Mouse (Mus musculus): Measurements from ENCODE around the gene Gm9803. TPM values are rescaled to one million over a fixed set of nuclear protein-coding genes. Genes with fewer than 3 reads are reported as not detected.

Gm9803 gene
- polyA plus RNA-seq, 1 experiment from 2014 or later, result 13.9 TPM

GRCm38 (mm10) chr10:43557630-43558165, 33.8 kb downstream of the Gm9803 start:
- no peak for DNase-seq (ENCODE audit: low spot score)
- no peaks in the 10 kb centered on the region for H3K27me3 ChIP-seq (replicated peaks; ENCODE audit: low read depth, poor library complexity, severe bottlenecking)
- no peaks in the 10 kb centered on the region for H3K36me3 ChIP-seq (replicated peaks)
- H3K27ac ChIP-seq (replicated peaks), result no peak overlapping the region
- no peak overlapping the region for H3K4me3 ChIP-seq
- no peaks in the 10 kb centered on the region for H3K4me1 ChIP-seq
- H3K9me3 ChIP-seq, result no peaks in the 10 kb centered on the region
- WGBS, result 88% methylated on average over 5 of the region's 5 CpGs

DNA sequence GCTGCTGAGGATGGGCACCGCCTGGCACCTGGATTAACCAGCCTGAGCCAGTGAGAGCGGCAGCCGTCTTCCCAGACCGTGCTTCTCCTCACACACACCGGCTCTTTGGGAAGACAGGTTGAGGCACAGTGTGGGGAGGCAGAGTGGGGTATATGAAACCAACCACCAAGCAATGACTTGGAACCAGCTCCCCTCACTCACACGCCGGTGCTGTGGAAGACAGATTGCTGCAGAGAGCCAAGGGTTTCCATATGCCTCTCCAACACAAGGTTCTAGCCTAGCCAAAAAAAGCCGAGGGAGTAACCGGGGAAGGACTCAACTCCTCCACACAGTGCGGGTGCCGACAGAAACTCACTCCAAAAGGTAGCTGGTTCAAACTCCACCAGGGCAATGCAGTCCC, 35.4 kb downstream of the Gm9803 start:
- Histone ChIP-seq H3K9me3 (no peaks in the 10 kb centered on the region), H3K4me1 (no peaks in the 10 kb centered on the region), H3K27ac (replicated peaks) (no peak overlapping the region), H3K4me3 (no peak overlapping the region), H3K27me3 (replicated peaks; ENCODE audit: low read depth, poor library complexity, severe bottlenecking) (no peaks in the 10 kb centered on the region), H3K36me3 (replicated peaks) (no peaks in the 10 kb centered on the region)
- no peak for DNase-seq (ENCODE audit: low spot score)
- WGBS, result 83% methylated on average over 11 of the region's 11 CpGs

DNA sequence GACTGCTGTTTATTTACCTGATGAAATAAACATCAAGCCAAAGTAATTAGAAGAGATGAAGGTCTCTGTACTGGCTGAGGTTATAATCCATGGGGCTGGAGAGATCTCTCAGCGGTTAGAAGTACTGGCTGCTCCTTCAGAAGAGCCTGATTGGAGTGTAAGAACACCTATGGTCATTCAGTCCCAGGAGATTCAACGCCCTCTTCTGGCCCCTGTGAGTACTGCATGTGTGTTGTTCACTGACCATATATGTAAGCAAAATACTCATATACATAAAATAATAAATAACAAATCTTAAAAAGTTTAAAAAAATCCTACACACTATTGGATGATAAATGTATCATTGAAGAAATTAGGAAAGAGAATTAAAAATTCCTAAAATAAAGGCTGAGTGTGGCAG, 36.9 kb downstream of the Gm9803 start:
- H3K27ac ChIP-seq (replicated peaks), result no peak overlapping the region
- no peaks in the 10 kb centered on the region for H3K27me3 ChIP-seq (replicated peaks; ENCODE audit: low read depth, poor library complexity, severe bottlenecking)
- H3K36me3 ChIP-seq (replicated peaks), result no peaks in the 10 kb centered on the region
- H3K9me3 ChIP-seq, result no peaks in the 10 kb centered on the region
- 33% methylated on average over 2 of the region's 2 CpGs for WGBS
- H3K4me3 ChIP-seq, result no peak overlapping the region
- H3K4me1 ChIP-seq, result no peaks in the 10 kb centered on the region
- DNase-seq (ENCODE audit: low spot score), result no peak

DNA sequence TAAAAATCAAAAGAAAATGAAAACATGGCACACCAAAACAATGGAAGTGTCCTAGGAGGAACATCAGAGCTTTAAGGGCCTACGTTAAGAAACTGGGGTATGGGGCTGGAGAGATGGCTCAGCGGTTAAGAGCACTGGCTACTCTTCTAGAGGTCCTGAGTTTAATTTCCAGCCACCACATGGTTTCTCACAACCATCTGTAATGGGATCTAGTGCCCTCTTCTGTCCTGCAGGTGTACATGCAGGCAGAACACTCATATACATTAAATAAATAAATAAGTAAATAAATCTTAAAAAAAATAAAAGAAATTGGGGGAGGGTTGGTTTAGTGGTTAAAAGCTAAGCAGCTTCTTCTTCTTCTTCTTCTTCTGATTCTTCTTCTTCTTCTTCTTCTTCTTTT, 37.4 kb downstream of the Gm9803 start:
- DNase-seq (ENCODE audit: low spot score), result no peak
- 90% methylated on average over 2 of the region's 2 CpGs for WGBS
- Histone ChIP-seq H3K4me3 (no peak overlapping the region), H3K27me3 (replicated peaks; ENCODE audit: low read depth, poor library complexity, severe bottlenecking) (no peaks in the 10 kb centered on the region), H3K27ac (replicated peaks) (no peak overlapping the region), H3K36me3 (replicated peaks) (no peaks in the 10 kb centered on the region), H3K9me3 (no peaks in the 10 kb centered on the region), H3K4me1 (no peaks in the 10 kb centered on the region)

Other genes starting within 250 kb of the Gm9803 start
- gene Bend3, start 45.3 kb upstream of the Gm9803 start, polyA plus RNA-seq (2016; fragmentation: Nextera tagmentation; extraction: Ambion mirVana), result 9.1 and 10.8 TPM in 2 replicates
- gene 1700021F05Rik, start 16.9 kb downstream of the Gm9803 start, polyA plus RNA-seq (2016; fragmentation: Nextera tagmentation; extraction: Ambion mirVana), result 60.1 and 66.2 TPM in 2 replicates
- gene Cd24a, start 54.2 kb downstream of the Gm9803 start, polyA plus RNA-seq (2016; fragmentation: Nextera tagmentation; extraction: Ambion mirVana), result 362 and 367 TPM in 2 replicates